Mouse (Mus musculus) urinary bladder, adult 2 months (tissue): ENCODE measurements around the gene Coq8b. TPM values are rescaled to one million over a fixed set of nuclear protein-coding genes. Genes with fewer than 3 reads are reported as not detected.

Experiments
- DNase-seq: peaks from one replicate; pipeline ENCODE4 v3.0.0; 2022; ENCODE audit warnings: low spot score
- polyA plus RNA-seq: library from polyadenylated mRNA; depleted of rRNA; stranded (reverse); fragments of >200 nt; gene quantifications from 2 replicates; pipeline ENCODE4 v1.2.3, GENCODE M21; 2012

Gene Coq8b
- polyA plus RNA-seq, 1 experiment = 20.4 TPM

GRCm38 (mm10) chr7:27271423-27271822 is 38.6 kb downstream of the Coq8b start:
- DNase-seq = no peak

DNA sequence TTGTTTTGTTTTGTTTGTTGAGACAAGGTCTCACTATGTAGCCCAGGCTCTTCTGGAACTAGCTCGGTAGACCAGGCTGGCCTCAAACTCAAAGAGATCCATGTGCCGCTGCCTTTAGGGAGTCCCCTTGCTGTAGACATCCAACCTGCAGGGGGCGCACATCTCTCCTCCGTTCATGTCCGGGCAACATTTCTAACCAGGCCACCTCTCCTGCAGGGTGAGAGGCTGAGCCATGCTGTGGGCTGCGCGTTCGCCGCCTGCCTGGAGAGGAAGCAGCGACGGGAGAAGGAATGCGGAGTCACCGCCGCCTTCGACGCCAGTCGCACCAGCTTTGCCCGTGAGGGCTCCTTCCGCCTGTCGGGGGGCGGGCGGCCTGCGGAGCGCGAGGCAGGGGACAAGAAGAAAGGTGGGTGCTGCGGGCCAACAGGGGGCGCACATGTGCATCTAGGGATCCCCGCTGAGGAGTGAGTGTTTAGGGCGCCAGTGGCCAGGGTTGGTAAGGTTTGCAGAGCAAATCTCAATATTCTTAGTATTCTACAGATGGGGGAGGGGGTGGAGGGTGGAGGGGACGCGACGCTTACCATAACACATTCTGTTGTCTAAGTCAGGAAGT is 41.0 kb downstream of the Coq8b start:
- no peak for DNase-seq

DNA sequence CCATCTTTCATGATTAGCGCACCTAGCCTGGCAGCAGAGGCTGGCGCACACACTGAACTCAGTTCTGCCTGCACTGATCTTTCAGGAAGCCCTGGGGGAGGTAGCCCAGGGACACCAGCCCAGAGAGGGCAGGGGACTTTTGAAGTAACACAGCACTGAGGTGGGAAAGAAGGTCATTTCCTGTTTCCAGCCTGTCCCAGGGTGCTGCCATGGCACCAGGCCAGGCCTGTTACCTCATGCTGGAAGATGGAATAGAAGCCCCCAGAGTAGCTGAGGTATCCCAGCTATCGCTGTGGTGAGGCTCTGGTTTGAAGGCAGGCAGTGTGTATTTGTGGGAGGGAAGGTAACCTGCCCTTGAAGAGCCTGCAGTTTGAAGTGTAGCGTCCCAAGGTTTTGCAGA is 42.1 kb downstream of the Coq8b start:
- DNase-seq = no peak

GRCm38 (mm10) chr7:27276021-27276420 is 43.2 kb downstream of the Coq8b start:
- DNase-seq = no peak

GRCm38 (mm10) chr7:27277191-27277590 is 44.4 kb downstream of the Coq8b start:
- no peak for DNase-seq

DNA sequence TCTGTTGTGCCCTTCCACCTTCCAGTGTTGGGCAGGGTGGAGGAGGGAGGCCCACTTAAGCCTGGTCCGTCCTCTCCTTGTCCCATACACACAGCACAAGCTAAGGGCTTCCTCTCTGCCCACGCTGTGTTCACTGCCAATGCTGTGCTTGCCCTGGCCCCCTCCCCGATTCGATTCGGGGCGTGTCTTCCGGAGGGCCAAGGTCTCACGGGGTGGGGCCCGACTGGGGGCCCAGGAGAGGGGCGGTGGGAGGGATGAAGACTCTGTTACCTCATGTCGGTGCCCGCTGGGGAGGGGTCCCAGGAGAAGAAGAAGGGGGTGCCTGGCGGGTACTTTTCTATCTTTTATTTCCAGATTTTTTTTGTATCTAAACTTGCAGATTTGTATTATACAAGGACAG is 48.9 kb downstream of the Coq8b start:
- DNase-seq = no peak

- DNase-seq = no peak
Observed at GRCm38 (mm10) chr7:27282225-27282624, 49.4 kb downstream of the Coq8b start.

DNA sequence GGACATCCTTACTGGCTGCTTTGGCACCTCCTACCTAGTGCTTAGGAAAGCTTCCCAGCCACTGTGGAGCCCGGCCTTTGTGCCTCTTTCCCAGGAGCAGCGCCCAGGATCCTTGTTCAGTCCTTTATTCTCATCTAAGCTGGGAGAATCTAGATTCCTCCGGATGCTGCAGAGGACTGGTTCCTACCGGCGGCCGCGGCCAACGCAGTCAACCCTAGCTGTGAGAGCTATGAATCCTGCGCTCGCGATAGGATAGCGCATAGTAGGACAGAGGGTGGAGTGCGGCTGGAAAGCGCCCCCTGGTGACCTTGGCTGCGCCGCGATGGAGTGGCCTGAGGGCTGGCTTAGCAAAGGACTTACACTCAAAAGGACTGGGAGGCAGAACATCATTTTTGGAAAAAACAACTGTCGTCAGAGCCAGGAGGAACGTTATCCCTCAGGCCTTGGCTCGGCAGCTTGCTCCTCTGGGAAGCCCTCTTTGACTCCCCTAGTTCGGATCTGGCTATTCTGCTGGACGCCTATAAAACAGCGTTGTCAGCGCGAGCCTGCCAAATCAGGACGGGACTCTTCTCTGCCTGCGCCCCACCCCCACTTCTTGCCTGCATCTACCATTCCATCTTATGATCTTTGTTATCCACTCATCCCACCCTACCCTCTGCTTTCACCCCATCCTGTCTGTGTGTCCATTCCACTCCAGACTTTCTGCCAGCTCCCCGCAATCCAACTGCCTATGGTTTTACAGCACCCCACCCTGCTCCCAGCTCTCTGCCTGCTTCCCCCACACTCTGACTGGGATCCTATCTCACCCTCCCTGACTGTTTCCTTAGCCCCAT is 52.3 kb downstream of the Coq8b start:
- DNase-seq = no peak

GRCm38 (mm10) chr7:27285698-27286066 is 52.9 kb downstream of the Coq8b start:
- no peak for DNase-seq

DNA sequence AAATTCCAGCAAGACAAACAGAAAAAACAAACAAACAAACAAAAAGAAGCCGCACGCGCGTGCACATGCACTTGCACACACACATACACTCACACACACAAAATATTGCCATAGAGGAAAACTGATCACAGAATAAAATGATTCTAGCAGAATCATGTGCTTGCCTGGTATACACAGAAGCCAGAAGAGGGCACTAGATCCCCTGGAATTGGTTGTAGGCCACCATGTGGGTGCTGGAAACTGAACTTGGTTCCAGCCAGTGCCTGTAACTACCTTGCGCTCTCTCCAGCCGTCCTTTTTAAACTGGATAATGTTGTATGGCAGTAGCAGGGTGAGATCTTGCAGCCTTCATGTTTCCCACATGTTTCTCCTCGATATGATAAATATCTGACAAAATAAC is 55.9 kb downstream of the Coq8b start:
- DNase-seq = no peak

GRCm38 (mm10) chr7:27290555-27290954 is 57.7 kb downstream of the Coq8b start:
- no peak for DNase-seq

GRCm38 (mm10) chr7:27291795-27292466 is 59.1 kb downstream of the Coq8b start:
- DNase-seq = no peak

DNA sequence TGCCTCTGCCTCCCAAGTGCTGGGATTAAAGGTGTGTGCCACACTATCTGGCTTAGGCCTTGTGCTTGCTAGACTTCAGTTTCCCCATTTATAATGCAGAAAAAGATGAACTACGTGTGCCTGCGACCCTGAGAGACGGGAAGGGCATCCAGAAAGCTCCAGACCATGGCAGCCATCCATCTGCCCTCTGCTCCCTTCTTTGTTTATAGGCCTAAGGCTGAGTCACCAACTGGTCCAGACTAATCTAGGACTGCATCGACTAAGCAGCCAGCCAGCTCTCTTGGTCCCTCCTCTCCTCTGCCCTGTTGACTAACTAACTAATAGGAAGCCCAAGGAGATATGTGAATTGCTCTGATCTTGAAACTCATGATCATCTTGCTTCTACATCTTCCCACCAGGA is 63.1 kb downstream of the Coq8b start:
- no peak for DNase-seq

- no peak for DNase-seq
Observed at GRCm38 (mm10) chr7:27296518-27296917, 63.7 kb downstream of the Coq8b start.

- no peak for DNase-seq
Observed at GRCm38 (mm10) chr7:27298033-27298610, 65.3 kb downstream of the Coq8b start.

DNA sequence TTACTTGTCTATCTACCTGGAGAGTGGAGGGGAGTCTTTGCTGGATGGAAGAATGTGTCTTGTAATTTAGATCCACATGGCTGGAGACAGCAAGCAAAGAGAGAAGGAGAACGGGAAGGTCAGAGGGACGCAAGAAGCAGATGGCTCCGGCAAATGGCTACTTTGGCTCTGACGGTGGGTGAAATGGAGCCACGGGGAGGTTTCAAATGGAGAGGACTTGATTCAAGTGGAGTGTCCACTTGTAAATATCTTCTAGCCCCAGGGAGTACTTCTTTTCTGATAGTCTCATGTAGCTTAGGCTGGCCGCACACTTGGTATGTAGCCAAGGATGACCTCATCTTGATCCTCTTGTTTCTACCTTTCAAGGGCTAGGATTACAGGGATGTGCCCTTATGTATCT is 66.0 kb downstream of the Coq8b start:
- no peak for DNase-seq

DNA sequence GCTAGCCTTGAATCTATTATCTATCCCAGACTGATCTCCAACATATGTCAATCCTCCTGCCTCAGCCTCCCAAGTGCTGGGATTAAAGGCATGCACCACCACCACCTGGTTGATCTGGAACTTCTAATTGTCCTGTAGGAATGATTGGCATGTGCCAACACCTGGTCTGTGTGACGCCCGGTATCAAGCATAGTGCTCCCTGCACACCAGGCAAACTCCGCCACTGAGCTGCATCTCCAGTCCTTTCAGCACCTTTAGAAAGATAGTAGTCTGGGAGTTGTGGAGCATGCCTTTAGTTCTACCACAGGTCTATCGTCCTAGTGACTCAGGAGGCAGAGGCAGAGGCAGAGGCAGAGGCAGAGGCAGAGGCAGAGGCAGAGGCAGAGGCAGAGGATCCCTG is 67.5 kb downstream of the Coq8b start:
- DNase-seq = no peak

- no peak for DNase-seq
Observed at GRCm38 (mm10) chr7:27300801-27301200, 68.0 kb downstream of the Coq8b start.

GRCm38 (mm10) chr7:27302172-27302571 is 69.3 kb downstream of the Coq8b start:
- peak; percentile 58 for DNase-seq

DNA sequence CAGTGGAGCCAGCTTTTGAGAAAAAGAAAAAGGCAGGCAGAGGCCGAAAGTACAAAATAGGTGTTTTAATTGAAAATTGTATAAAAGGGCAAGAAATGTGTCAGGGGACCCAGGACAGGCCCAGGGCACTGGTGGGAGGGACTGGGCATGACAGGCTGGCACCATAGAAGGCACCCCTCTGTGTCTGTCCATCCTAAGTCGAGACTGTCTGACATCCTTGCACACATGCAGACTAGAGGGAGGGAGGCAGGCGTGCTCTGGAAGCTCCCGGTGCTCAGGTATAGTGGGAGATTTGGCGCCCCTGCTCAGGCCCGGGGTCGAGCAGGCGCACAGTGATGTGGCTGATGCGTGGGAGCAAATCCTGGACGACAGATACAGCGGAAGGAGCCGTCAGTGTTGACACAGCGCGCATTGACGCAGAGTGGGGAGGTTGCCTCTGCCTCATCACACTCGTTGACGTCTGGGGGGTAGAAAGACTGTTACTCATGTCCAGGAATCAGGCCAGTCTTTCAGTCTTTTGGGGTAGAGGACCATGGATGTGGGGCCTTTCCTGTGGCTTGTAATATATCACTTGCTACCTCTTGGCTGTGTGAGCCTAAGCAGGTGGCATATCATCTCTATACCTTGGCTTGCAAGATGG is 72.4 kb downstream of the Coq8b start:
- no peak for DNase-seq

- DNase-seq = no peak
Observed at GRCm38 (mm10) chr7:27306161-27307160, 73.6 kb downstream of the Coq8b start.
